Comparison of ENCODE assay signal across 8 mouse cellular contexts in genomic region chr7:27941869-27942268, GRCm38 (mm10). TPM values are rescaled to one million over a fixed set of nuclear protein-coding genes. Genes with fewer than 3 reads are reported as not detected.
A peak's percentile ranks its signal among the peaks of the same experiment; 100 is the strongest.
DNase-seq lines count a peak whose midpoint lies in the region; ATAC-seq and TF ChIP-seq lines count a peak whose summit lies in the region.
"Not testable (repeated sequence)": the region's sequence is repeated elsewhere in the genome, so short reads cannot be mapped to it uniquely, and the experiment has no call there.

No protein-coding gene starts in this region.

- not testable (repeated sequence) for H3K9me3 ChIP-seq in hindbrain, postnatal 0 days (ENCODE audit: low read length); liver, postnatal 0 days (ENCODE audit: low read length)

- not testable (repeated sequence) for H3K4me3 ChIP-seq in hindbrain, postnatal 0 days (ENCODE audit: low read length); liver, postnatal 0 days (ENCODE audit: low read depth, low read length)

- not testable (repeated sequence) for H3K9ac ChIP-seq in hindbrain, postnatal 0 days (replicated peaks; ENCODE audit: low read length); liver, postnatal 0 days (replicated peaks)

- WGBS in hindbrain, postnatal 0 days, result 45% methylated on average over 5 of the region's 7 CpGs
- WGBS in liver, postnatal 0 days (ENCODE audit: insufficient replicate concordance), result 38% methylated on average over 5 of the region's 7 CpGs

- not testable (repeated sequence) for ATAC-seq in hindbrain, postnatal 0 days; liver, postnatal 0 days

- H3K36me3 ChIP-seq in hindbrain, postnatal 0 days (ENCODE audit: insufficient read depth, low read length); liver, postnatal 0 days (replicated peaks; ENCODE audit: insufficient read depth, low read length): not testable (repeated sequence)

- not testable (repeated sequence) for H3K27me3 ChIP-seq in hindbrain, postnatal 0 days (ENCODE audit: insufficient read depth, low read length); liver, postnatal 0 days (ENCODE audit: insufficient read depth, low read length)

- not testable (repeated sequence) for H3K4me1 ChIP-seq in hindbrain, postnatal 0 days (ENCODE audit: insufficient read depth, low read length); liver, postnatal 0 days (ENCODE audit: insufficient read depth)

- peak; percentile 43 for TF ChIP-seq CTCF in hindbrain, postnatal 0 days (IDR thresholded peaks at IDR 0.05; ENCODE audit: low read depth)
- peak; percentile 55 for TF ChIP-seq CTCF in liver, postnatal 0 days (IDR thresholded peaks at IDR 0.05; ENCODE audit: low read depth)

- TF ChIP-seq EP300 in liver, postnatal 0 days (IDR thresholded peaks at IDR 0.05; ENCODE audit: low read depth), result not testable (repeated sequence)

- not testable (repeated sequence) for H3K27ac ChIP-seq in hindbrain, postnatal 0 days; liver, postnatal 0 days (ENCODE audit: low read depth)

- DNase-seq in B cell, adult 2 months, result peak; percentile 56 to 61
- DNase-seq in adrenal gland, postnatal 10 days, result peak; percentile 16
- peak; percentile 24 for DNase-seq in embryo, embryonic 10.5 days (ENCODE audit: low spot score)
- peak; percentile 3 for DNase-seq in hindbrain, postnatal 0 days (ENCODE audit: low spot score)
- peak; percentile 13 to 57 for DNase-seq in kidney, postnatal 36 days
- DNase-seq in liver, postnatal 0 days, result not testable (repeated sequence)
- DNase-seq in natural killer cell, adult 2 months (ENCODE audit: low spot score in 2 of 2), result peak; percentile 27 to 47
- peak; percentile 36 for DNase-seq in thymus, postnatal 0 days (ENCODE audit: low spot score)

- not testable (repeated sequence) for H3K4me2 ChIP-seq in hindbrain, postnatal 0 days (ENCODE audit: low read depth, low read length); liver, postnatal 0 days (ENCODE audit: low read depth, low read length)

RNA-seq across cellular contexts. Expression of gene Zfp974, which starts 12.6 kb away (rescaled TPM):
- total RNA-seq in adrenal gland, postnatal 10 days (2021), result 10 to 100 TPM in 1 of 2 experiments, 1 to 10 TPM in 1; 8.9 to 12.8 TPM
- total RNA-seq in hindbrain, postnatal 0 days (2014; rRNA removed), result 9.0 and 13.2 TPM in 2 replicates
- polyA plus RNA-seq in hindbrain, postnatal 0 days (2015; fragmentation: Nextera tagmentation; extraction: Ambion mirVana), result 6.3 and 7.2 TPM in 2 replicates
- polyA plus RNA-seq in liver, postnatal 0 days (2015; fragmentation: Nextera tagmentation; extraction: Ambion mirVana), result 0.95 and 1.2 TPM in 2 replicates
- 3.3 and 3.7 TPM in 2 replicates for polyA plus RNA-seq in thymus, postnatal 0 days (2015; fragmentation: Nextera tagmentation; extraction: Ambion mirVana)

RNA-seq across cellular contexts. Expression of gene Zfp780b, which starts 37.1 kb away (rescaled TPM):
- 10 to 100 TPM in 1 of 2 experiments, 1 to 10 TPM in 1; 8.9 to 13.1 TPM for total RNA-seq in adrenal gland, postnatal 10 days (2021)
- total RNA-seq in hindbrain, postnatal 0 days (2014; rRNA removed), result 16.6 and 18.0 TPM in 2 replicates
- 18.4 and 18.9 TPM in 2 replicates for polyA plus RNA-seq in hindbrain, postnatal 0 days (2015; fragmentation: Nextera tagmentation; extraction: Ambion mirVana)
- 2.4 and 3.0 TPM in 2 replicates for polyA plus RNA-seq in liver, postnatal 0 days (2015; fragmentation: Nextera tagmentation; extraction: Ambion mirVana)
- polyA plus RNA-seq in thymus, postnatal 0 days (2015; fragmentation: Nextera tagmentation; extraction: Ambion mirVana), result 11.9 and 15.3 TPM in 2 replicates
